Mouse (Mus musculus): ENCODE measurements around the gene Itsn1. TPM values are rescaled to one million over a fixed set of nuclear protein-coding genes. Genes with fewer than 3 reads are reported as not detected.

Gene Itsn1
- polyA plus RNA-seq, 1 experiment from 2014 or later = 21.7 TPM

DNA sequence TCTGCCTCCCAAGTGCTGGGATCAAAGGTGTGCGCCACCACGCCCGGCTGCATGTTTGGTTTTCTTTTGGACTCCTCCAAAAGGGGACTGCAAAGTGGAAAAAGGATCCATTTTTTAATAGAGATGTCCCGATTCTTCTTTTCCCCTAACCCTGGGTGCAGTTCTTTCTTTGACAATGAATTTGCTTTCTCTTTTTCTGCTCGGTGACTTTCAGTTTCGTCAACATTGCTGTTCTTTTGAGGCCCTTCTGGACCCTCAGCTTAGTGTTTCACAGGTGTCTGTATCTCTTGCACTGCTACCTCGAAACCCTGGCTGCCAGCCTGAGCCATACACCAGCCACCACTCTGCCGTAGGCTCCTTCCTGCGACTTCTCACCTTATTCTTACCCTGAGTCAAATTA is 66.5 kb downstream of the Itsn1 start:
- Histone ChIP-seq H3K9ac (no peak overlapping the region), H3K9me3 (no peaks in the 10 kb centered on the region), H3K27me3 (replicated peaks) (no peaks in the 10 kb centered on the region)

DNA sequence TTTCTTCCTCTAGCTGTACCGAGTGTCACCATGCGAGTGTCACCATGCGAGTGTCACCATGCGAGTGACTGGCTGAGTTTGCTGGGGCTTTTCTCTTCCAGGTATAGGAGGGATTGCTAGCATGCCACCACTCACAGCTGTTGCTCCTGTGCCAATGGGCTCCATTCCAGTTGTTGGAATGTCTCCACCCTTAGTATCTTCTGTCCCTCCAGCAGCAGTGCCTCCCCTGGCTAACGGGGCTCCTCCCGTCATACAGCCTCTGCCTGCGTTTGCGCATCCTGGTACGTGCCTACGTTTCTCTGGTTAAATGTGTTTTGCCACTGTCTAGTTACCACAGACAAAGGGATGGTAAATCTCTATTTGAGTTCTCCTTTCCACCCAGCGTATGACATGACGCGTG is 72.3 kb downstream of the Itsn1 start:
- WGBS = 92% methylated on average over 13 of the region's 13 CpGs

More for the DNA sequence above, 66.5 kb downstream of the Itsn1 start:
- ATAC-seq (ENCODE audit: insufficient read depth, low FRiP score, low read depth) = no peak
- WGBS = 96% methylated on average over 9 of the region's 9 CpGs
- H3K4me3 ChIP-seq (replicated peaks) = no peak overlapping the region
- no peaks in the 10 kb centered on the region for H3K4me1 ChIP-seq
- H3K4me2 ChIP-seq = no peak overlapping the region
- no peak overlapping the region for H3K27ac ChIP-seq
- no peaks in the 10 kb centered on the region for H3K36me3 ChIP-seq

DNA sequence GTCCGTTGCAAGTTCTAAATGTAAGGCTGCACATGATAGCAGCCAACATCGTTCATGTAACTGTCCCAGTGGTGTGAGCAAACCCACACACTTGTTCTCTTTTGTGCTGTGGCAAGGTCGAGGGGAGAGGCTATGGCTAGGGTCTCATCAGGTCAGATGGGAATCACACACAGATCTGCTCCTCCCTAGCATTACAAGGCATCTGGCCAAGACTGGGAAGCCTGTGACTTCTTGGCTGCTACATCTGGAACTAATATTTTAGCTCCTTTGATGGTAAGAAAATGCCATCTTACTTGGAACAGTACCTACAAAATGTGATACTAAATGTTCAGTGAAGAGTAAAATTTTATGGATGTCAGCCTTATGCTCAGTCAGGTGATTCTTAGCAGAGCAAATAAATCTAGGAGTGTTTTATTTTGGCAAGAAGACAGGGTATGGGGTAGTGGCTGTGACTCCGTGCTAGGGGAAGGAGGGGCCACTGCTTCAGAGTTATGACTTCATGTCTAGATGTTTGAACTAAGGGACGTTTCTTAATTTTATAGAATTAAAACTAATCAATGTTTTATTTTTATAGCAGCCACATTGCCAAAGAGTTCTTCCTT is 73.5 kb downstream of the Itsn1 start:
- no peak for ATAC-seq (ENCODE audit: insufficient read depth, low FRiP score, low read depth)
- Histone ChIP-seq H3K27ac (no peak overlapping the region), H3K4me2 (no peak overlapping the region), H3K9me3 (no peaks in the 10 kb centered on the region), H3K36me3 (peaks cover 6% of the 10 kb centered on the region; the same call in 1 of the 2 replicates), H3K4me3 (replicated peaks) (no peak overlapping the region), H3K4me1 (no peaks in the 10 kb centered on the region), H3K27me3 (replicated peaks) (no peaks in the 10 kb centered on the region), H3K9ac (no peak overlapping the region)
- 77% methylated on average over 5 of the region's 5 CpGs for WGBS

More for the DNA sequence above, 72.3 kb downstream of the Itsn1 start:
- ATAC-seq (ENCODE audit: insufficient read depth, low FRiP score, low read depth) = no peak
- Histone ChIP-seq H3K4me1 (no peaks in the 10 kb centered on the region), H3K27me3 (replicated peaks) (no peaks in the 10 kb centered on the region), H3K9ac (no peak overlapping the region), H3K4me3 (replicated peaks) (no peak overlapping the region), H3K27ac (no peak overlapping the region), H3K9me3 (no peaks in the 10 kb centered on the region), H3K36me3 (peaks cover 6% of the 10 kb centered on the region; the same call in 1 of the 2 replicates), H3K4me2 (no peak overlapping the region)

DNA sequence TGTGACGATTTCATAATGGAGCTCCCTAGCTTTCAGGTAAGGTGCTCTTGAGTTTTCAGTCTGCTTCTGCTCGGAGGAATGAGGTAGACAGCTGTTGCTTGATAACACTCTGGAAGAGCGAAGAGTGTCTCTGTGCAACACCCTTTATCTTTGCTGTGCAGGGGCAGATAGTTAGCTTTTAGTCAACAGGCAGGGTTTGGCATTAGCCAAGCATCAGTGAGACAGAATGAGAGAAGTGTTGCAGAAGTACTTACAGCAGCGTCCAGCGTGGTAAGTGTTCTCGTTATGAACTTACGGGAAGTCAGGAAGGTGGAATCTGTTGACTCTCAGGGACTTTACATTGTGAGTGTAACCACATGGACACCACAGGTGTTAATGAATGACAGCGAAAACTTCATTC is 75.3 kb downstream of the Itsn1 start:
- peak; percentile 94 for ATAC-seq (ENCODE audit: insufficient read depth, low FRiP score, low read depth)
- Histone ChIP-seq H3K4me1 (no peaks in the 10 kb centered on the region), H3K27ac (no peak overlapping the region), H3K27me3 (replicated peaks) (no peaks in the 10 kb centered on the region), H3K4me2 (no peak overlapping the region), H3K9me3 (no peaks in the 10 kb centered on the region), H3K9ac (no peak overlapping the region), H3K36me3 (peaks cover 6% of the 10 kb centered on the region; the same call in 1 of the 2 replicates), H3K4me3 (replicated peaks) (no peak overlapping the region)
- 84% methylated on average over 8 of the region's 8 CpGs for WGBS

DNA sequence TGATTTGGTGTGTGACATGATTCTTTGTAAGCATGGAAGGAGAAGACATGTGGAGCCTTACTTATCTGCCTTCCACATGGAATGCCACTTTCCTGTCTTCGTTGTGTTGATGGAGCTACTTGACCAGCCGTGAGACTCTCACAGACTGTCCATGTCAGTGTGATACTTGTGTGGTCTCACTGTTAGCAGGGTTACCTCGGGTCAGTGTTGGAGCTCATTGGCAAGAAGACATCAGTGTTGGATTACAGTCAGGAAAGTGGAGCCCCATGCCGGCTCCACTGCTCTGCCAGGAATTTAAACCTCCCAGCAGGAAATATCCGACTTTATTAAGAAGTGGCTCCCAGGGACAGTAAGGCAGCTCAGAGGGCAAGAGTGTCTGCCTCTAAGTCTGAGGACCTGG is 75.8 kb downstream of the Itsn1 start:
- H3K4me1 ChIP-seq = no peaks in the 10 kb centered on the region
- H3K9me3 ChIP-seq = no peaks in the 10 kb centered on the region
- 63% methylated on average over 5 of the region's 5 CpGs for WGBS
- H3K9ac ChIP-seq = no peak overlapping the region
- H3K27me3 ChIP-seq (replicated peaks) = no peaks in the 10 kb centered on the region
- H3K4me3 ChIP-seq (replicated peaks) = no peak overlapping the region
- H3K27ac ChIP-seq = no peak overlapping the region
- ATAC-seq (ENCODE audit: insufficient read depth, low FRiP score, low read depth) = peak; percentile 28; the same call in 1 of the 2 replicates
- peaks cover 6% of the 10 kb centered on the region; the same call in 1 of the 2 replicates for H3K36me3 ChIP-seq
- H3K4me2 ChIP-seq = no peak overlapping the region

DNA sequence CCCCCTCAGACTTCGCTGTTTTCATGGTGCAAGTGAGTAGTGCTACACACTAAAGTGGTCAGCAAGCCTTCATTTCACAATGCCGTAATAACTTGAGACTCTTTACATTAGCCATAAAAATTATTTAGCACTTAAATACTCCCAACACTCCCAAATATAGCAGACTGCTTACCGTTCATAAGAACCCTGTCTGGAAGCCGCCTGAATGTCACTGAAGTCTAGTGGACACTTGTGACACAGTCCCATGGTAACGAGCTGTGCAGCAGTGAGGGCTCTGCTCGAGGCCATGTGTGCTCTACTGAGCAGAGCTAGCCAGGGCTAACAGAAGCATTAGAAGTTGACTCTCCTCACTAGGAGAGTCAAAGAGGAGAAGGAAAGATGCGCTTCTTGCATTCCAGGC is 81.2 kb downstream of the Itsn1 start:
- H3K27me3 ChIP-seq (replicated peaks) = no peaks in the 10 kb centered on the region
- H3K4me3 ChIP-seq (replicated peaks) = no peak overlapping the region
- no peak for ATAC-seq (ENCODE audit: insufficient read depth, low FRiP score, low read depth)
- H3K36me3 ChIP-seq = peaks cover 3% of the 10 kb centered on the region; the same call in 1 of the 2 replicates
- H3K9me3 ChIP-seq = no peaks in the 10 kb centered on the region
- no peak overlapping the region for H3K27ac ChIP-seq
- H3K4me2 ChIP-seq = no peak overlapping the region
- H3K4me1 ChIP-seq = no peaks in the 10 kb centered on the region
- H3K9ac ChIP-seq = no peak overlapping the region
- WGBS = 90% methylated on average over 7 of the region's 7 CpGs

DNA sequence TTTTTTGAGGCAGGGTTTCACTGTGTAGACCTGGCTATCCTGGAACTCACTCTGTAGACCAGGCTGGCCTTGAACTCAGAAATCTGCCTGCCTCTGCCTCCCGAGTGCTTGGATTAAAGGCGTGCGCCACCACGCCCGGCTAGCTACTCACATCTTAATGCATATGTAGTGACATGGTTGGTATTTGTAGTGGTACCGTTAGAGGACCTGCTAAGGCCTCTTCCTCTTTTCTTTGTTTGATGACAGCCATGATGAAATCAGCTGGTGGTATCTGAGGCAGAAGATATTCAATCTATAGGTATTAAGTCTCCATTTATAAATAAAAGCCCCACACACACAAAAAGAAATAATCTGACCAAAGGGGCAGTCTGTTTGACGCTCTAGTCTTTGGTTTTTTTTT is 82.3 kb downstream of the Itsn1 start:
- WGBS = 98% methylated on average over 7 of the region's 7 CpGs
- ATAC-seq (ENCODE audit: insufficient read depth, low FRiP score, low read depth) = no peak
- Histone ChIP-seq H3K4me3 (replicated peaks) (no peak overlapping the region), H3K9me3 (no peaks in the 10 kb centered on the region), H3K9ac (no peak overlapping the region), H3K4me2 (no peak overlapping the region), H3K27me3 (replicated peaks) (no peaks in the 10 kb centered on the region), H3K36me3 (peaks cover 11% of the 10 kb centered on the region), H3K27ac (no peak overlapping the region), H3K4me1 (no peaks in the 10 kb centered on the region)

DNA sequence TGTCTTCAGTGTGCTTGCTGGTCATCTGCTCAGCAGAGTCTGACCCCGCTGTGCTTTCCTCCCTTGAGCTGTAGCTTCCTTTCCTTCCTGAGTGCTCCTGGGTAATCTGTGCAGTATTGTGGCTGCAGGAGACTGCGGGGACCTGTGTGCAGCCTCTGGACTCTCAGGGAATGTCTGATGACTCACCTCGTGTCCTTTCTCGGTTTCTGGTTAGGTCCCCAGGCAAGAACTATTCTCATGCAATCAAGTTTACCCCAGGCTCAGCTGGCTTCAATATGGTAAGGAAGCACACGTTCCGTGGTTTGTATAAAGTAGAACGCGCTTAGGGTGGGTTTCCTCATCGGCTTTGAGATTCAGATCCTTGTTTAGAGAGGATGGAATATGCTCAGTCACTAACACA is 82.8 kb downstream of the Itsn1 start:
- ATAC-seq (ENCODE audit: insufficient read depth, low FRiP score, low read depth) = no peak
- H3K27me3 ChIP-seq (replicated peaks) = no peaks in the 10 kb centered on the region
- no peaks in the 10 kb centered on the region for H3K4me1 ChIP-seq
- H3K27ac ChIP-seq = no peak overlapping the region
- H3K9ac ChIP-seq = no peak overlapping the region
- no peaks in the 10 kb centered on the region for H3K9me3 ChIP-seq
- no peak overlapping the region for H3K4me2 ChIP-seq
- no peak overlapping the region for H3K4me3 ChIP-seq (replicated peaks)
- peaks cover 14% of the 10 kb centered on the region for H3K36me3 ChIP-seq
- WGBS = 86% methylated on average over 9 of the region's 9 CpGs

DNA sequence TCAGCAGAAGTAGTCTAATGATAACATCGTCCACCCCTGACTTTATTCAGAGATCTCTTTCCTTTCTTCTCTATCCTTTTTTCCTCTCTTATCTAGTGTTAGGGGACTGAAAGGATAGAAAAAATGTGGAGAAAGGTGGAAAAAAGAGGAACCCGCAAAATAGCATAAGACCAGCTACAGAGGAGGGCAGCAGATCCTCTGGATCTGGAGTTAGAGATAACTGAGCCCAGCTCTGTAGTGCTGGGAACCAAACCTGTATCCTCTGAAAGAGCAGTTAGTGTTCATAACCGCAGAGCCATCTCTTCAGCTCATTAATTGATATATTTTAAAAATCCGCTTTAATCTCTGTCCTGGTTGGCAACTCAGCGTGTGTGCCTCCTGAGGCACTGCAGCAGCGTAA is 84.5 kb downstream of the Itsn1 start:
- H3K4me1 ChIP-seq = no peaks in the 10 kb centered on the region
- H3K4me2 ChIP-seq = no peak overlapping the region
- no peaks in the 10 kb centered on the region for H3K9me3 ChIP-seq
- peaks cover 20% of the 10 kb centered on the region for H3K36me3 ChIP-seq
- H3K4me3 ChIP-seq (replicated peaks) = no peak overlapping the region
- no peak overlapping the region for H3K27ac ChIP-seq
- no peaks in the 10 kb centered on the region for H3K27me3 ChIP-seq (replicated peaks)
- no peak overlapping the region for H3K9ac ChIP-seq
- WGBS = 91% methylated on average over 6 of the region's 6 CpGs
- ATAC-seq (ENCODE audit: insufficient read depth, low FRiP score, low read depth) = no peak

DNA sequence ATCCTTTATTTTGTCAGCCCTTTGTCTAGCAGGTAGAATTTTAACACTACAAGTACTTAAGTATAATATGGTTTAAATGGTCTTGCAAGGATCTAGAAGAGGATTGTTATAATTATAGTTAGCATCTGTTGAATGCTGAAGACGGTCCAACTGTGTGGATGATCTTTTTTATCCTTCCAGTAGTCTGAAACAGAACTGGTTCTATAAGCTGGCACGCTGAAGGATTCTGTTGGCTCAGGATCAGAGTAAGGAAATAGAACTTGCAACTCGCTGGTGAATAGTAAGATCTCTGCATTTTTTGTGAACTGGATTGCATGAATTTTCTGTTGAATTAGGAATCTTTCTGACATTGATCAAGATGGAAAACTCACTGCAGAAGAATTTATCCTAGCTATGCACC is 86.0 kb downstream of the Itsn1 start:
- no peak overlapping the region for H3K4me3 ChIP-seq (replicated peaks)
- no peaks in the 10 kb centered on the region for H3K4me1 ChIP-seq
- no peak overlapping the region for H3K9ac ChIP-seq
- peaks cover 32% of the 10 kb centered on the region for H3K36me3 ChIP-seq
- no peaks in the 10 kb centered on the region for H3K27me3 ChIP-seq (replicated peaks)
- 89% methylated on average over 3 of the region's 3 CpGs for WGBS
- no peaks in the 10 kb centered on the region for H3K9me3 ChIP-seq
- H3K27ac ChIP-seq = no peak overlapping the region
- ATAC-seq (ENCODE audit: insufficient read depth, low FRiP score, low read depth) = no peak
- no peak overlapping the region for H3K4me2 ChIP-seq

DNA sequence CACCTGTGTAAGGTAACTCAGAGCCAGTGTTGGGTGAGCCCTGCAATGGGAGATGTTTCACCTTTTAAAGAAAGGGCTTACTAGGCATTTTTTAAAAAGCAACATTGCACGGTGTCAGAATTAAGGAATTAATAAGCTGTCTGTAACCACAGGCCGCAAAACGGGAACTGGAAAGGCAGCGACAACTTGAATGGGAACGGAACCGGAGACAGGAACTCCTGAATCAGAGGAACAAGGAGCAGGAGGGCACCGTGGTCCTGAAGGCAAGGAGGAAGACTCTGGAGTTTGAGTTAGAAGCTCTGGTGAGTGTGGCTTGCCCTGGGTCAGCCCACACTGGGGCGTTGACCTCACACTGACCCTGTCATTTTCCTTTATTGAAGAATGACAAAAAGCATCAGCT is 91.2 kb downstream of the Itsn1 start:
- no peaks in the 10 kb centered on the region for H3K9me3 ChIP-seq
- no peak overlapping the region for H3K27ac ChIP-seq
- no peak overlapping the region for H3K4me2 ChIP-seq
- ATAC-seq (ENCODE audit: insufficient read depth, low FRiP score, low read depth) = no peak
- H3K4me3 ChIP-seq (replicated peaks) = no peak overlapping the region
- no peak overlapping the region for H3K9ac ChIP-seq
- 77% methylated on average over 8 of the region's 8 CpGs for WGBS
- H3K36me3 ChIP-seq = peaks cover 41% of the 10 kb centered on the region
- no peaks in the 10 kb centered on the region for H3K27me3 ChIP-seq (replicated peaks)
- H3K4me1 ChIP-seq = no peaks in the 10 kb centered on the region

DNA sequence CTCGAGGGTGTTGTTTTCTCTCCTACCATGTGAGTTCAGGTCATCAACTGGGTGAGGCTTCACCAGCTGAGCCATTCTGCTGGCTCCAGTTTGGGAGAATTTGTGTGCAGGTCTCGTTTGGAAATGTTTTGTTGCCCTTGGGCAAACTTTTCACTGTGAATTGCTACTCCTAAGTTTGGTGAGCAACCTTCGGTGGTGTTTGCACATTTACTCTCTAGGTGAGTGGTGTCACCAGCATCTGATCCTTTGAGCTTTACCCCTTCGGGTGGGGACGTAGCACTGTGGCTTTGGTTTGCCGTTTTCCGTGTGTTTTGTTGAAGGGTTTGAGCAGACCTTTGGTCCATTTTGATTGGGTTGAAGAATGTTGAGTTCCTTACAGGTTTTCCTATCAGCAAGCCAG is 93.2 kb downstream of the Itsn1 start:
- Histone ChIP-seq H3K27ac (no peak overlapping the region), H3K9me3 (no peaks in the 10 kb centered on the region), H3K4me1 (0 out of 2 replicates have a peak, but pooled peaks cover 3% of the 10 kb centered on the region), H3K27me3 (replicated peaks) (no peaks in the 10 kb centered on the region), H3K9ac (no peak overlapping the region), H3K36me3 (peaks cover 28% of the 10 kb centered on the region), H3K4me3 (replicated peaks) (no peak overlapping the region), H3K4me2 (no peak overlapping the region)
- WGBS = 71% methylated on average over 7 of the region's 7 CpGs
- ATAC-seq (ENCODE audit: insufficient read depth, low FRiP score, low read depth) = no peak

DNA sequence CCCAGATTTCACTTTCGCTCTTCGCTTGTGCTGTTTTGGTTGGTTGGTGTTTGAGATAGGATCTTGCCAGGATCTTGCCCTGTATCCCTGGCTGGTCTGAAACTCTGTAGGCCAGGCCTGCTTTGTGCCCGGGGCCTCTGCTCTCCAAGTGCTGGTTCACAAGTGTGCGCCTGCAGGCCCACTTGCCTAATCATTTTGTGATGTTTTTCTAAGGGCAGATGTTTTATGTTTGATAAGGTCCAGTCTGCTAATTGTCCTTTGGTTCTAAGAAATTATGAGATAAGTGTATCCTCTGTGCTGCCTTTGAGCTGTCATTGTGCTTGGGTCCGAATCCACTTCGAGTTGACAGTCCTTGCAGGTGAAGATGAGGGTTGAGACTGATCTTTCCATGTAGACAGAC is 93.7 kb downstream of the Itsn1 start:
- Histone ChIP-seq H3K4me3 (replicated peaks) (no peak overlapping the region), H3K9me3 (no peaks in the 10 kb centered on the region), H3K36me3 (peaks cover 28% of the 10 kb centered on the region), H3K4me1 (0 out of 2 replicates have a peak, but pooled peaks cover 5% of the 10 kb centered on the region), H3K27ac (no peak overlapping the region), H3K27me3 (replicated peaks) (no peaks in the 10 kb centered on the region), H3K9ac (no peak overlapping the region), H3K4me2 (no peak overlapping the region)
- no peak; the same call in 1 of the 2 replicates for ATAC-seq (ENCODE audit: insufficient read depth, low FRiP score, low read depth)
- 92% methylated on average over 6 of the region's 6 CpGs for WGBS
